Mouse (Mus musculus) left cerebral cortex, adult 8-10 months (tissue): Measurements from ENCODE around the gene Slc17a9. TPM values are rescaled to one million over a fixed set of nuclear protein-coding genes. Genes with fewer than 3 reads are reported as not detected.
A peak's percentile ranks its signal among the peaks of the same experiment; 100 is the strongest.

ENCODE experiments used
- DNase-seq, 2 experiments: peaks; one replicate each; pipeline ENCODE4 v3.0.0; 2022; ENCODE audit warnings: low spot score in 2 of 2
- total RNA-seq, 4 experiments: library from RNA; stranded (reverse); gene quantifications; 2 replicates each; pipeline ENCODE4 v1.2.4; 2022

Gene Slc17a9
- total RNA-seq, 4 experiments from 2014 or later: 0.43 to 1.3 (median 0.94) TPM

DNA sequence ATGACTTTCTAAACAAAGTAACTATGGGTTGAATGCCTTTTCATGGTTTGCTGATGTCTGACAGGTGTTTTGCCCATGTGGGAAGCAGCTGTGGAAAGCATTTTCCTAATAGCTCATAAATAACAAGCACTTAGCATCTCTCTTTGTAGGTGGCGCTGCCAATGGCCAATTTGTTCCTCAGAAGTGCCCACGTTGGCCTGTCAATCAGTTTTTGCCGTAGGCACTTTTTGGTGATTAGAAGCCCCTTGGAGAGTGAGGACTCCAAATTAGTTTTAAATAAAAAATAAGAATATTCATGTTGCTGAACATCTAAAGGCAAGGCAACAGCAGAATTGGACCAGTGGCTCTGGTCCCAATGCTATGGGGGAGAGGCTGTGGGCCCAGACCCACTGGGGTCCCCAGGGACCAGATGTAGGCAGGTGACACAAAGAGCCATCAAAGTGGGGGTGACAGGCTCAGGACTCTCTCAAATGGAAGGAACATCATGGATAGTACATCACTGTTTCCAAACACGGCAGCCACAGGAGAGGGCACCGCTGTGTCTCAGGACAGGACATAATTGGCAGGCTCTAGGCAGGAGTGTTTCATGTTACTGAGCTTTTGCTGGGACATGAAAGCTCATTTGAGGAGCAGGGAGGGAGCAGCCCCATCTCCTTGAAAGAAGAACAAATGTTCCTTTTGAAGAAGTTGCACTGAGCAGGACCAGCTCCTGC, 30.1 kb downstream of the Slc17a9 start:
- DNase-seq: no peak

DNA sequence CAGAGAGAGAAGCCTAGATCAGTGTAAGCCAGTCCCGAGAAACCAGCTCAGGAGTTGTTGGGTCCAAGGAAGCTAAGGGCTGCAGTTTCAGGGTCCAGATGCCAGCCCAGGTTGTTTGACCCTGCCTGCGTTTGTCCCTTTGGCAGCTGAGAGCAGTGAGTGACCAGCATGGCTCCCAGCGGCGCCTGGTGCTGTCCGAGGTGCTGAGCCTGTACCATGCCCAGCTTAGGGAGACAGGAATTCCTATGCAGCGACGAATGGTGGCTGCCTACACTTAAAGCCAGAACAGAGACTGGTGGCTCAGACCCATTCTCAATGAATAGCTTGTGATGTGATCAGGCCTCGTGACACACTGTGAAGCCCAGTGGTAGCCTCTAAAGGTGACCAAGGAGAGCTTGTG, 30.8 kb downstream of the Slc17a9 start:
- no peak for DNase-seq

DNA sequence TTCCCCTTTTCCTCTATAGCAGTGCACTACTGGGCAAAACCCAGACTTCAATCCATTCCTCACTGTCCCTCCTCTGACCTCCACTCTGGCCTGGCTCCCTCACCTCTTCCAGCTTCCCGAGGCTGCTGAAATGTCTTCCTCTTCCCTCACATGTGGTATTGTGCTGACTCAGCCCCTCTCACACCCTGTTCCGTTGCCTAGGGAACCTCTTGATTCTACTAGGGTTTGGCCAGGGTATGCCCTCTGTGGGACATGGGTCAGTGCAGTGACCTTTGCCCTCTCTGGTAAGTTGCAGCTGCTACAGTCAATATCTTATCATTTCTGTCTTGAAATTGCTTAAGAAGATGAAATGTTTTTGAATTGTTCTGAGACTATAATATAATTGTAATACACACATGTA, 31.7 kb downstream of the Slc17a9 start:
- DNase-seq: no peak

DNA sequence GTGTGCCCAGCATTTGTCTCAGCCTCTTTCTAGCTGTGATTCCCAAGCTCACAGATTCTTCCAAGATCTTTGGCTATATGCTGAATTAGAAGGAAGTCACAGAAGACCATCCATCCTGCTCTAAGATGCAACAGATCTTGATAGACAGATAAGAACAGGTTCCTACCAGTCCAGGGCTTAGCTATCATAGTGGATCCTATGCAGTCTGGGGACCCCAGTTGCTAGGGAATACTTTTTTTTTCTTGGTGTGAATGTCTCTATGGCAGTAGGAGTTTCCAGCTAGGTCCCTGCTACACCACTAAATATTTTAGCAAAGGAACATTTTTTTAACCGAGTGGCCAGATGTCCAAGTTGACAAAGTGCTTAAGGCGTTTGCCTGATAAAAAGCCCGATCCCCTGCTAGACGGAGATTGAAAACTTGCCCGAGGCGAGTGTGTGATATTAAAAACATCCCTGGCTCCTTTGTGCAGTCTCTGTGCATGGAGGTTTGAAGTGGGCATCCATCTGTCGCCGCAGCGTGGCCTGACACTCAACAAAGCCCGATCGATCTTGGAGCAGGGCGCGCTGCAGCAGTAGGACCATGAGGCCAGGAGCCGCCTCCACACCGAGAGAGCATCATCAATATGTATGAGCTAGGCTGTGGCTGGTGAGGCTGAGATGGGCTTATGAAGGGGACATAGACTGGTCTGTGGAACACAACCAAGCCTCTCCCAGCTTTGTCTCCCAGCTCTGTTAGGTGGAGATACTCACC, 33.6 kb downstream of the Slc17a9 start:
- no peak for DNase-seq

DNA sequence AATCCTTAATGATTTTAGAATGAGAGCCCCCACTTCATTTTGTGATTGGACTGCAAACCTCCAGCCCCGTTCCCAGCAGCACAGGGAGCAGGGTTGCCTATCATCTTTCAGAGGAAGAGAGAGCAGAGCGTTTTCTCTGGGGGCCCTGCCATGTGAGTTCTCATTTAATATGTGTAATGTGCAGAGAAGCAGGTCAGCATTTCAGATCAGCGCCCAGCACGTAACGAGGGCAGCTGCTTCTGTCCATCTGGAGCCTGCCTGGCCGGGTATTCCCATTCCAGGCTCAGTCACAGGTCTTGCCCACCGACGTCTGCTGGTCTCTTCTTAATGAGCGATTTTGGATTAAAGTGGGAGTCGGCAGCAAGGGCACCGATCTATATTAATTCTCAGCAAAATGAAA, 39.9 kb downstream of the Slc17a9 start:
- DNase-seq: no peak

DNA sequence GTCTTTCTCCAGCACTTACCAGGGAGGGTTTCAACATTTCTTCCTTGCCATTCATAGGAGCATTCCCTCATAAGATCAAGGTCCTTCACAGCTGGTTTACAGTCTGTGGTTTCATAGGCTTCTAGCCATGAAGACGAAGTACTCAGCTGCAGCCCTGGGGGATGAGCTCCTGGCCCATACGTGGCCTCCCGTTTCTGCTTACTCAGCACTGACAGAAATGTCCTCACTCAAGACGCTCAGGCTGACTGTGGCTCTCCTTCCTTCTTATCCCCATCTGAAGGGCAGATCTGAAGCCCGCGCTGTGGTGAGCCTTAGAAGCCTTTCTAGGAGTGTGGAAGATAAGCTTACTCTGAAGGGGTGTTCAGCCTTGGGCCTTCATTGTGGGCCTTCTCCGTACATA, 40.6 kb downstream of the Slc17a9 start:
- DNase-seq: no peak

DNA sequence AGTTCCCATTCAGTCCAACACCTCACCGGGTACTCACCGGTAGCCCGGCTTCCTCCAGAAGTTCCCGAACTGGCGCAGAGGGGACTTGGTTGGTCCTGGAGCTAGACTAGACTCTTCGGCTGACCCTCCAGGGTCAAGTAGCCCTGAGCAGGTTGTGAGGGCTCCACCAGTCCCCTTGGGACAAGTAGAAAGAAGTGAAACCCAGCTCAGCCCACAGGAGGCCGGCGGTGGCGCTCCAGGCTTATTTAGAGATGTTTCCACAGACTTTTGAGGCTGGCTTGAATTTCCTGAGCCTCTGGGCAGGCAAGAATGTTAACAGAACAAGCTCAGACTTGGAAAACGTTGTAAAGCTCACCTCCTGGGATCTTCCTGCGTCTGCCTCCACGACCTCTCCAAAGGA, 50.2 kb downstream of the Slc17a9 start:
- no peak for DNase-seq

DNA sequence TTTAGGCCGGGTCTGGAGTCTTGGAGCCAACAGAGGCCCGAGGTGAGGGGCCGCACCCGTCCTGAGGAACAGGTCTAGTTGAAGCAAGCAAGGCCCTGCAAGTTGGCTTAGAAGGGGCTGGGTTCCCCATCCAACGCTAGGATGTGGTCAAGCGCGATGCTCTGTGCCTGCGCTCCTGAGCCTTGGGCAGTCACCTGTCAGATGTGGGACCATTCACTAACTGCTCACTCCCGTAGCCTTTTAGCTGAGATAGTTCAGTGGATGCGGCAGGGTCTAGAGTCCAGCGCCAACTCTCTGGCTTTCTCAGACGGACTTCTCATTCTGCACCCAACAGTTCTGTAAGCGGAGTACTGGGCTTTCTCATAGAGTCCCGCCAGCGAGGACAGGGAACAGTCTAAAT, 50.6 kb downstream of the Slc17a9 start:
- no peak for DNase-seq

DNA sequence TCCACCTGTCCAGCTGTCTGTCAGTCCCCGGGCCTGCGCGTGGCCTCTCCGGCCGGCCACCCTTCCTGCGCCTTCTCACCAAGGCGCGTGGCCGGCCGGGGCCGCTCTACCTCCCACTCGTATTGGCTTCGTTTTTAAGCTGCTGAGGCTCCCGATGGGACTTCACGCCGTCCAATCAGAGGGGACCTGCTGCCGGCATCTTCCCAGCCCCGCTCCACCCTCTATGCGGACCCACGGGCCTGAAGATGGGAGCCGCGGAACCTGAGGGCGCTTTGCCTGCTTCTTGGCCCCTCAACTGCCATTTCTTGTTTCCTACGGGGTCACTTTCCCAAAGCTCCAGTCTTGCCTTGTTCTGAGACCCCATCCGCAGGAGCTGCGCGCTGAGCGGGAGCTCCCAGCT, 51.7 kb downstream of the Slc17a9 start, which contains the start of gene Bhlhe23:
Bhlhe23 (minus strand) TSS at position 108 of the 400 bp plus-strand sequence.
- no peak for DNase-seq

DNA sequence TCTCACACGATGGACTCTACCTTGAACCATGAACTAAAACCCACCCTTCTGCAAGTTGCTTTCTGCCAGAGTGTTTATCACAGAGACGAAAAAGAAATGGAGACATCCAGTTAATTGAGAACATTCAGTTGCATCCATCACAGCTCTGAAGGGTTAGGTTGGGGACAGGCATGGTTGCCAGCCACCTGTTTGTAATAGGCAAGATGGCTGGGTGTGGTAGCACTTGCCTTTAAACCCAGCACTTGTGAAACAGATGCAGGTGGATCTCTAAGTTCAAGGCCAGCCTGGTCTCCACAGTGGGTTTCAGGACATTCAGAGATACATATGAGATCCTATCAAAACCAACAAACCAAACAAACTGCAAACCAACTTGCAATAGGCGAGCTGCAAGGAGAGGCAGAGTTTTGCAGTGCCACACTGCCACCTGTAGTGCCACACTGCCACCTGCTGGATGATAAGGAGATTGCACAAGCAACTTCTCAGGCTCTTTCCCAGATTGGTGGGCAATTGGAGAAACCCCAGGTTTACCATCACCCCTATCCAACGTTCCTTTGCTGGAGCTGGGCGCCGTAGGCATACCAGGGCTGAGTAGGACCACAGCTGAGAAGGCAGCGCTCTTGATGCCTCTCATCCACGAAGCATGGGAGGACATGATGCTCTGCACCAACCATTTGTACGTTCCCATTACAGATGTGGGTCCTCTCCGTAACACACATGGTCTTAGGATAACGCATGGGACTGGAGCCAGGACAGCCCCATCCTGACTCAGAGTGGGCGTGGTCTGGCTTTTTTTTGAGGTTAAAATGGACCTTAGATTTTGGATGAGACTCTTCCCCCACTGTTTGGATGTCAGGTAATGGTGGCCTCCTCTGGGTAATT, 54.4 kb downstream of the Slc17a9 start:
- peak in 1 of 2 experiments; percentile 42 for DNase-seq

DNA sequence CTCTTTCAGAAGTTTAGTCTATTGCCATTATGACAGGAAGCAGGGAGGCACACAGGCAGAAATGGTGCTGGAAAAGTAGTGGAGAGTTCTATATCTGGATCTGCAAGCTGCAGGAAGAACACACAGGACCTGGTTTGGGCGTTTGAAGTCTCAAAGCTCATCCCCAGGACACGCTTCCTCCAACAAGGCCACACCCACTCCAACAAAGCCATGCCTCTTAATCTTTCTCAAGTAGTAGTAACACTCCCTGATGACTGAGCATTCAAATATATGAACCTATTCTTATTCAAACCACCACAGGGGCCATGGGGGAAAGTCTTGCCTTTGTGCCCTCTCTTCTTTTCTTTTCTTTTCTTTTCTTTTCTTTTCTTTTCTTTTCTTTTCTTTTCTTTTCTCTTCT, 55.2 kb downstream of the Slc17a9 start:
- DNase-seq: no peak

DNA sequence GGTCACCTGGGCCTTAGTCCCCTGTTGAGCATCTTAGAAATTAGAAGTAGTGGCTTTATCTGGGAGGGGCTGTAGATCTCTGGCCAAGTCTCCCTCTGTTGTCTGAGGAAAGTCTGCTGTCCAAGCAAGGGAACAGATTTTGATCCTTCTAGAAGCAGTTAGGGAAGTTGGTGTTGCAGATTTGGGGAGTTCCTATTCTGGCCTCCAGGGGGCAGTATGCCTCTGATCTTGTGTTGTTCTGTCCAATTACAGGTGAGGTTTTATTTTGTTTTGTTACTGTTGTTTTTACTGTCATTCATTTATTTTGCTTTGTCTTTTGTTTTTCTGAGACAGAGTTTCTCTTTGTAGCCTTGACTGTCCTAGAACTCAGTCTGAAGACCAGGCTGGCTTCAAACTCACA, 61.7 kb downstream of the Slc17a9 start:
- no peak for DNase-seq

DNA sequence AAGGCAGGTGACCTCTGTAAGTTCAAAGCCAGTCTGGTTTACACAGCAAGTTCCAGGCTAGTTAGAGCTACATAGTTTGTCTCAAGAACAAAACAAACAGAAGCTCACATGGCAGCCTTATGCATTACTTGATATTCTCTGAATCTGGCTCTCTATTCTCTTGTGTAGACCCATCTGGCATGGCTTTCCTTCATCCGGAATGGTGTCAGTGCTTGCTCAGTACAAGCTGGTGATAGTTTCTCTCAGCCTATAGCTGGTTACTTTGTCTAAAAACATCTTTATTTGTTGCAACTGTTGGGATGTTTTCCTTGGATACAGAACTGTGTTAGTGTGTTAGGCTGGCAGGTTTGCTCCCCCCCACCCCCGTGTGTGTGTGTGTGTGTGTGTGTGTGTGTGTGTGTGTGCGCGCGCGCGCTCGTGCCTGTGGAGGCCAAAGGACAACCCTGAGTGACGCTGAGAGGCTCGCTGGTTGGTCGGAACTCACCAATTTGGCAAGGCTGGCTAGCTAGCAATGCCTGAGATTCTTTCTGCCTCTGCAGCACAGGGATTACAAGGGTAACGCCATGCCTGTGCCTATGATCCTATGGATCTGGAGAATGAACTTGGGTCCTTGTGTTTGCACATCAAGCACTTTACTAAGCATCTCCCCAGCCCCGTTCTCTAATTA, 62.6 kb downstream of the Slc17a9 start:
- no peak for DNase-seq

DNA sequence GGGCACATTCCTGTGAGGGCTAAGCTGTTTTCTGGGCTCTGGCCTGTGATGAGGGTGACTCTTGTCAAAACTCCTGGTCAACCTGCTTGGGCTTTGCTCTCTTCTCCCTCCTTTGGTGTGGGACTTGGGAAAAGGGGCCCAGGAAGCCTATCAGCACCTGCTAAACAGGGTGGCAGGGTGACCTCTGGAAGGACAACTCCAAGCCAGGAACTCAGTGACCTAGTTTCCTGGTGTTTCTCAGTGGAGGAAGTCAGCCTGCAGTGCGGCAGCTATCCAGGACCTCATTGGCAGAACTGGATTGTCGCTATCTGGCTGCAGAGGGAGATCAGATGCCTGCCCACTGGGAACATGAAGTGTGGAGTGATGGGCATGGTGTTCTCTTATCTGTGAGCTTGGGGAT, 63.3 kb downstream of the Slc17a9 start:
- no peak for DNase-seq

DNA sequence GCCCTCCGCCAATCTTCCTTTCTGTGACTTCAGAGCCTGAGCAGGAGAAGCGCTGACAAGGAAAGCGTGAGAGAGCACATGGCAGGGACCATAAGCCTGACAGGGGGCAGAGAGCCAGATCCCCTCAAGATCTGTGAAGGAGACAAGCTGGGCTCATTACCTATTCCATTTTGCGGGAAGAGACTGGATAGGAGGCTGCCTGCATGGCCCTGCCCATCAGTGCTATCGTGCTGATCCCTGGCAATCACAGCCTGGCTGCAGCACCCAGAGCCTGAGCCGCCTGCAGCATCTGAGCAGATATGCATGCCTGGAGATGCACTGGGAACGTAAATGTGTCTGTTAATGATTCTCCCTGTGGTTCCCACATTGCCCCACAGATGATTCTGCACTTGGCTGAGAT, 63.8 kb downstream of the Slc17a9 start:
- DNase-seq: no peak

DNA sequence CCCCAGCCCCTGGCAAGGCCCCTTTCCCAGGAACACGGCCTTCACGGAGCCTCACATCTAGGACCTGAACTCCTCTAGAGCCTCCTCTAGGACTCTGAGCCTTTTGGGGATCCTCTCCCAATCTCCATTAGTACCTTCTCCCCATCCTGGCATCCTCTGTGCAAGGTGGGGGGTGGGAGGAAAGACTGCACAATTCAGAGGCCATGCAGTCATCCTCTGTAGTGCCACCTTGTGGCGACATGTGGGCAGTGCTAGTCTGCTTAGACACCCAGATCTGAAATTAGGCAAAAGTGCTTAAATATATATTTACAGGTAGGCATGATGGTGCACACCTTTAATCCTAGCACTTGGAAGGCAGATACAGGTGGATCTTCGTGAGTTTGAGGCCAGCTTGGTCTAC, 66.6 kb downstream of the Slc17a9 start:
- peak in 1 of 2 experiments; percentile 41 for DNase-seq

Other genes starting within 250 kb of the Slc17a9 start
- gene Ntsr1, start 225.3 kb upstream of the Slc17a9 start, total RNA-seq: 1 to 10 TPM; 6.4 to 9.2 (median 7.2) TPM
- 10 to 100 TPM; 16.6 to 20.5 (median 18.4) TPM for gene Mrgbp, start 144.0 kb upstream of the Slc17a9 start, total RNA-seq
- gene Ogfr, start 136.0 kb upstream of the Slc17a9 start, total RNA-seq: 10 to 100 TPM; 29.6 to 34.7 (median 31.8) TPM
- gene Col9a3, start 127.5 kb upstream of the Slc17a9 start, total RNA-seq: 10 to 100 TPM in 2 of 4 experiments, 1 to 10 TPM in 2; 6.0 to 13.1 (median 10.2) TPM
- under 1 TPM; 0.85 to 1.00 (median 0.98) TPM for gene Tcfl5, start 82.6 kb upstream of the Slc17a9 start, total RNA-seq
- 10 to 100 TPM; 53.8 to 57.8 (median 55.2) TPM for gene Dido1, start 15.3 kb upstream of the Slc17a9 start, total RNA-seq
- gene Gid8, start 15.1 kb upstream of the Slc17a9 start, total RNA-seq: 10 to 100 TPM; 66.2 to 72.7 (median 68.5) TPM
- gene Bhlhe23, start 51.6 kb downstream of the Slc17a9 start, total RNA-seq: not detected
- 10 to 100 TPM; 50.1 to 54.1 (median 52.4) TPM for gene Ythdf1, start 195.7 kb downstream of the Slc17a9 start, total RNA-seq
- gene Birc7, start 203.8 kb downstream of the Slc17a9 start, total RNA-seq: not detected
- 10 to 100 TPM; 43.8 to 48.3 (median 46.8) TPM for gene Nkain4, start 229.4 kb downstream of the Slc17a9 start, total RNA-seq
- 100 to 1,000 TPM; 137 to 153 (median 140) TPM for gene Arfgap1, start 242.0 kb downstream of the Slc17a9 start, total RNA-seq